Mouse (Mus musculus) cerebellum, postnatal 25 days (tissue): ENCODE results near the gene Cd34.

ENCODE experiments used
- DNase-seq, 2 experiments: peaks; one replicate each; pipeline ENCODE4 v3.0.0; 2021; ENCODE audit warnings: mixed read lengths in 2 of 2

Cd34 gene

GRCm38 (mm10) chr1:194976164-194976516 lies 37.5 kb downstream of the Cd34 start:
- peak; percentile 97 to 98 for DNase-seq

- DNase-seq: peak in 1 of 2 experiments; percentile 87
Measured at GRCm38 (mm10) chr1:194976517-194977370, 38.1 kb downstream of the Cd34 start.

GRCm38 (mm10) chr1:194977371-194977761 lies 38.7 kb downstream of the Cd34 start:
- peak; percentile 66 to 74 for DNase-seq

- peak in 1 of 2 experiments; percentile 19 for DNase-seq
Measured at GRCm38 (mm10) chr1:194977946-194978720, 39.5 kb downstream of the Cd34 start.

GRCm38 (mm10) chr1:194980826-194981435 lies 42.3 kb downstream of the Cd34 start:
- DNase-seq: no peak

- DNase-seq: peak; percentile 31 to 42
Measured at GRCm38 (mm10) chr1:194982931-194983690, 44.5 kb downstream of the Cd34 start.

GRCm38 (mm10) chr1:194984914-194985313 lies 46.3 kb downstream of the Cd34 start:
- no peak for DNase-seq

- no peak for DNase-seq
Measured at GRCm38 (mm10) chr1:194985442-194986210, 47.0 kb downstream of the Cd34 start.

GRCm38 (mm10) chr1:194989024-194989423 lies 50.4 kb downstream of the Cd34 start:
- DNase-seq: no peak

- DNase-seq: no peak
Measured at GRCm38 (mm10) chr1:194990976-194991375, 52.4 kb downstream of the Cd34 start.

- DNase-seq: no peak
Measured at GRCm38 (mm10) chr1:194991654-194992053, 53.0 kb downstream of the Cd34 start.

GRCm38 (mm10) chr1:194992589-194993317 lies 54.1 kb downstream of the Cd34 start:
- no peak for DNase-seq

- DNase-seq: no peak
Measured at GRCm38 (mm10) chr1:194993409-194993988, 54.9 kb downstream of the Cd34 start.

GRCm38 (mm10) chr1:194994262-194994661 lies 55.6 kb downstream of the Cd34 start:
- no peak for DNase-seq

GRCm38 (mm10) chr1:194995196-194995595 lies 56.6 kb downstream of the Cd34 start:
- DNase-seq: no peak

GRCm38 (mm10) chr1:194998396-194998795 lies 59.8 kb downstream of the Cd34 start:
- no peak for DNase-seq

GRCm38 (mm10) chr1:195003328-195003727 lies 64.7 kb downstream of the Cd34 start:
- DNase-seq: no peak

GRCm38 (mm10) chr1:195004194-195004593 lies 65.6 kb downstream of the Cd34 start:
- no peak for DNase-seq

- no peak for DNase-seq
Measured at GRCm38 (mm10) chr1:195006267-195006666, 67.6 kb downstream of the Cd34 start.
